Mouse (Mus musculus) midbrain, embryonic 15.5 days (tissue): Measurements from ENCODE around the gene Bloc1s5. TPM values are rescaled to one million over a fixed set of nuclear protein-coding genes. Genes with fewer than 3 reads are reported as not detected.
"Not testable (repeated sequence)": the region's sequence is repeated elsewhere in the genome, so short reads cannot be mapped to it uniquely, and the experiment has no call there.

Experiments used
- ATAC-seq: fragments of 200-750 bp; cut with Nextera tagmentation; replicated peaks from 2 replicates; pipeline ENCODE4 v1.8.0; 2017; ENCODE audit warnings: moderate TSS enrichment
- H3K27ac ChIP-seq: fragments of 300-500 bp; sonication (generic); 2 replicates; pipeline ENCODE4 v1.5.1; 2015; ENCODE audit warnings: mild to moderate bottlenecking, inconsistent platforms
- H3K27me3 ChIP-seq: fragments of 300-500 bp; sonication (generic); replicated peaks from 2 replicates; pipeline ENCODE4 v1.6.1; 2015; ENCODE audit warnings: inconsistent platforms
- H3K36me3 ChIP-seq: fragments of 300-500 bp; sonication (generic); replicated peaks from 2 replicates; pipeline ENCODE4 v1.6.1; 2015; ENCODE audit warnings: inconsistent platforms
- H3K4me1 ChIP-seq: fragments of 300-500 bp; sonication (generic); 2 replicates; pipeline ENCODE4 v1.6.1; 2015; ENCODE audit warnings: inconsistent platforms
- H3K4me2 ChIP-seq: fragments of 300-500 bp; sonication (generic); 2 replicates; pipeline ENCODE4 v1.6.1; 2015; ENCODE audit warnings: inconsistent platforms, mild to moderate bottlenecking, moderate library complexity
- H3K4me3 ChIP-seq: fragments of 300-500 bp; sonication (generic); 2 replicates; pipeline ENCODE4 v1.5.1; 2015; ENCODE audit warnings: mild to moderate bottlenecking, inconsistent platforms
- H3K9ac ChIP-seq: fragments of 300-500 bp; sonication (generic); 2 replicates; pipeline ENCODE4 v1.6.1; 2015; ENCODE audit warnings: mild to moderate bottlenecking, inconsistent platforms
- H3K9me3 ChIP-seq: fragments of 300-500 bp; sonication (generic); 2 replicates; pipeline ENCODE4 v1.6.1; 2016; ENCODE audit warnings: inconsistent platforms
- WGBS: fragments of 180-500 bp; shearing (Covaris S2); methylation state at CpG from one replicate; pipeline ENCODE4 v1.1.7; 2015; ENCODE audit warnings: mixed read lengths; 5-methylcytosine and 5-hydroxymethylcytosine counted together
- polyA plus RNA-seq: library from polyadenylated mRNA; unstranded; fragments of >200 nt; fragmentation: Nextera tagmentation; extraction: Ambion mirVana; gene quantifications from 2 replicates; pipeline ENCODE4 v1.2.1, GENCODE M21; 2015

Bloc1s5 gene
- polyA plus RNA-seq, result 21.0 and 24.4 TPM in 2 replicates

- H3K4me3 ChIP-seq, result peak within 1 kb of the TSS; percentile 96
- H3K36me3 ChIP-seq, result no peaks in the 10 kb centered on the region
- no peaks in the 10 kb centered on the region for H3K9me3 ChIP-seq
- no peaks in the 10 kb centered on the region for H3K27me3 ChIP-seq
- H3K4me2 ChIP-seq, result peak within 1 kb of the TSS; percentile 77
- peak within 1 kb of the TSS; percentile 83 for H3K27ac ChIP-seq
- ATAC-seq, result peak; percentile 98
- peak within 1 kb of the TSS; percentile 93 for H3K9ac ChIP-seq
- H3K4me1 ChIP-seq, result peaks cover 10% of the 10 kb centered on the region
- WGBS, result under 1% methylated on average over 44 of the region's 44 CpGs
Observed at GRCm38 (mm10) chr13:38634800-38635269, at the start of gene Bloc1s5. Bloc1s5 (minus strand) TSS chr13:38635109.

GRCm38 (mm10) chr13:38672336-38672735 is 37.4 kb upstream of the Bloc1s5 start:
- H3K36me3 ChIP-seq, result no peaks in the 10 kb centered on the region
- ATAC-seq, result no peak
- H3K4me2 ChIP-seq, result no peak overlapping the region
- H3K4me1 ChIP-seq, result no peaks in the 10 kb centered on the region
- no peak overlapping the region for H3K9ac ChIP-seq
- H3K4me3 ChIP-seq, result no peak overlapping the region
- H3K9me3 ChIP-seq, result no peaks in the 10 kb centered on the region
- WGBS, result 78% methylated on average over 9 of the region's 9 CpGs
- H3K27me3 ChIP-seq, result no peaks in the 10 kb centered on the region
- no peak overlapping the region for H3K27ac ChIP-seq

DNA sequence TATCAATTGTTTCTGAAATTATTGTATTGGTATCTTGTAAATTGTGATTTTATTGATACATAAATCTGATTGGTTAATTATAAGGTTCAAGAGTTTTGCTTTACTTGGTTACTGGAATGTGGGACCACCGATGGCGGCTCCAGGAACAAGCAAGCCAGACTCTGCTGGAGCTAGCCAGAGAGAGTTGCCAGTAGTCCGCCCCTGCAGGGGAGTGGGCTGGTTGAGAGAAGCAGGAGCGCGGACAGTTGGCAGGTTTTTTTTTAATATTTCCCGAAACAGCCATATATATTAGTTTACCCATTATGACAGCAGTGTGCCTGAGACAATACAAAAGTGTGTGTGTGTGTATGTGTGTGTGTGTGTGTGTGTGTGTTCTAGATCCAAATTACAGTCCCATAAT is 36.5 kb upstream of the Bloc1s5 start:
- H3K4me1 ChIP-seq, H3K9me3 ChIP-seq, H3K27ac ChIP-seq, H3K4me2 ChIP-seq, ATAC-seq, H3K27me3 ChIP-seq, H3K36me3 ChIP-seq, H3K9ac ChIP-seq, H3K4me3 ChIP-seq: not testable (repeated sequence)
- WGBS, result 94% methylated on average over 6 of the region's 6 CpGs

- H3K9me3 ChIP-seq, result no peaks in the 10 kb centered on the region
- H3K36me3 ChIP-seq, result no peaks in the 10 kb centered on the region
- H3K4me2 ChIP-seq, result no peak overlapping the region
- no peak for ATAC-seq
- H3K27me3 ChIP-seq, result no peaks in the 10 kb centered on the region
- no peak overlapping the region for H3K4me3 ChIP-seq
- no peak overlapping the region for H3K27ac ChIP-seq
- H3K4me1 ChIP-seq, result no peaks in the 10 kb centered on the region
- H3K9ac ChIP-seq, result no peak overlapping the region
Observed at GRCm38 (mm10) chr13:38670051-38670450, 35.1 kb upstream of the Bloc1s5 start.

DNA sequence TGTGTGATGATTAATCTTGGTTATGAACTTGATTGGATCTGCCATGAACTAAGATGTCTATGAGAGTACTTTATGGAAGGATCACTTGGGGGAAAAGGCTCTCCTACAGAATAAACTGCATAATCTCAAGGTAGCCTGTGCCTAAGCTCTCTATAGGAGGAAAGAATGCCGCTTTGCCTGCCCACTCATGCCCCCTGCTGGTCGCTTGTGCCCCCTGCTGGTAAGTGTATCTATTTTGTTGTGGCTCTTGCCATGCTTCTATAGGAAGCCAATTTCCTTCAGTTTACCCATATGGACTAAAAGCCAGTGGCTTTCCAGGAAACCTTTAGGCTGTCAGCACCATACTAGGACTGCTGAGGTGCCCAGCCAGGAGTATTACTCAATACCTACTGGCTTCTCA is 33.6 kb upstream of the Bloc1s5 start:
- Histone ChIP-seq H3K4me2 (no peak overlapping the region), H3K27ac (no peak overlapping the region), H3K9me3 (no peaks in the 10 kb centered on the region), H3K4me1 (no peaks in the 10 kb centered on the region), H3K27me3 (no peaks in the 10 kb centered on the region), H3K4me3 (no peak overlapping the region), H3K9ac (no peak overlapping the region), H3K36me3 (no peaks in the 10 kb centered on the region)
- 15% methylated on average over 2 of the region's 2 CpGs for WGBS
- no peak for ATAC-seq

DNA sequence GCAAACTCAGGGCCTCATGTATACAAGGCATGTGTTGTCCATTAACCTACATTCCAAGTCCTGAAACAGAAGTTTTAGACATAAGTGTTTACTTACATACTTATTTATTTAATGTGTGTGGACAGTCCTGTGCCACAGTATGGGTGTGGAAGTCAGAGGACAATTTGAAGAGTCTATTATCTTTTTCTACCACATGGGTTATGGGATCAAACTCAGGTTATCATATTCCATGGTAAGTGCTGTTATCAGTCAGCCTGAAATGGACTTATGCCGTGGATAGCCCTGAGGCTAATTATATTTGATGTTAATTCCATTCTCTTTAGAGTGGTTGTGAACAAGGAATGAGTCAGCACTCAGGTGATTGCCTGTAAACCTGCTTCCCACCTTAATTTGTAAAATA is 29.8 kb upstream of the Bloc1s5 start:
- H3K9ac ChIP-seq, result no peak overlapping the region
- H3K36me3 ChIP-seq, result no peaks in the 10 kb centered on the region
- H3K4me1 ChIP-seq, result no peaks in the 10 kb centered on the region
- 73% methylated on average over 1 of the region's 1 CpGs for WGBS
- H3K4me3 ChIP-seq, result no peak overlapping the region
- no peaks in the 10 kb centered on the region for H3K27me3 ChIP-seq
- H3K27ac ChIP-seq, result no peak overlapping the region
- no peaks in the 10 kb centered on the region for H3K9me3 ChIP-seq
- H3K4me2 ChIP-seq, result no peak overlapping the region
- ATAC-seq, result no peak

DNA sequence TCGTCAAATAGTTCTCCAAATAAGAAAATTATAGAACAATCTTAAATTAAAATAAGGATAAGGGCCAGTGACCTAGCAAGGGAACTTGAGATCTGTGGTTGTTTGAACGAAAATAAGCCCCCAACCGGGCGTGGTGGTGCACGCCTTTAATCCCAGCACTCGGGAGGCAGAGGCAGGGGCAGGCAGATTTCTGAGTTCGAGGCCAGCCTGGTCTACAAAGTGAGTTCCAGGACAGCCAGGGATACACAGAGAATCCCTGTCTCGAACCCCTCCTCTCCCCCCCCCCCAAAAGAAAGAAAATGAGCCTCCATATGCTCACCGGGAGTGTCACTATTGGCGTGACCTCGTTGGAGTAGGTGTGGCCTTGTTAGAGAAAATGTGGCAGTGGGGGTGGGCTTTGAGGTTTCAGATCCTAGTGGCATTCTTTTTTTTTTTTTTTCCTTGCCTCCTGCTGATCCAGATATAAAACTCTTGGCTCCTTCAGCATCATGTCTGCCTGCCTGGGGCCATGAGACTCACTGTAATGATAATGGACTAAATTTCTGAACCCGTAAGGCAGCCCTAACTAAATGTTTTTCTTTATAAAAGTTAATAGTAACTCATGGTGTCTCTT is 24.7 kb upstream of the Bloc1s5 start:
- H3K36me3 ChIP-seq, result peaks cover 2% of the 10 kb centered on the region; the same call in 1 of the 2 replicates
- H3K4me2 ChIP-seq, result no peak overlapping the region
- 91% methylated on average over 12 of the region's 12 CpGs for WGBS

DNA sequence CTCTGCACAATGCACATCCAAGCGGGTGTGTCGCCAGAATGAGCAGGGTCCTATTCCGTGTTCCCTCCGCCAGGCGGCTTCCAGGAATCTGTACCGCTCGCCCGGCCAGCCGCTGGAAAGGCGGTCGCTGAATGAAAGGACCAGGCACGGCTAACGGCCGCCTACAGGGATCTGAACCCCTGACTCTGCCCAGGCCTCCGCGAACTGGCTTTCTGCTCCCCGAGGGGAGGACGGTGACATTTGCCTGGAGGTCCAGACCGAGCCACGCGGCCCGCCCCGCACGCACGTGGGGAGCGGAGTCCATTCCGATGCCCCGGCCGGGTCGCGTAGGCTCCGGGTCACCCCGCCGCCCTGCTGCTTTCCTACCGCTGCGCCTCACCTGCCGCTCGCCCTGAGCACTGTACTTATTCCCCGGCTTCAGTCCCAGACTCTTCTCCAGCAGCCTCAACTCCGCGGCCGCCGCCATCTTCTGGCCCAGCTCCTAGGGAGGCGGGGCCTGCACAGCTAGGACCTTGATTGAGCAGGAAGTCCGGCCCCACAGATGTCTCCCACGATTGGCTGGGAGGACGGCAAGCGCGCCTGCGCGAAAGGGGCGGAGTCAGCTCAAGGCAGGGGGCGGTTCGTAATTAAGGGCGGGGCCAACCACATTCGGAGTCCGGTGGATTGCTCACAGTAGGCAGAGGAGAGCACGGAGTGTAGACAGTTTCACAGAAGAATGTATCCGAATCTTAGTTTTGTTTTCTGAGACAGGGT is 23.8 kb upstream of the Bloc1s5 start, which contains the start of gene Eef1e1:
Eef1e1 (minus strand) TSS at position 531 of the 753 bp plus-strand sequence.
- Histone ChIP-seq H3K4me1 (peaks cover 11% of the 10 kb centered on the region), H3K9me3 (no peaks in the 10 kb centered on the region), H3K9ac (peak within 1 kb of the TSS; percentile 66), H3K27me3 (no peaks in the 10 kb centered on the region), H3K27ac (peak within 1 kb of the TSS; percentile 80), H3K4me3 (peak within 1 kb of the TSS; percentile 77), H3K4me2 (peak within 1 kb of the TSS; percentile 70), H3K36me3 (peaks cover 11% of the 10 kb centered on the region)
- peak; percentile 99 for ATAC-seq
- WGBS, result under 1% methylated on average over 59 of the region's 59 CpGs

More for the DNA sequence above, 24.7 kb upstream of the Bloc1s5 start:
- Histone ChIP-seq H3K27me3 (no peaks in the 10 kb centered on the region), H3K9ac (no peak overlapping the region), H3K4me3 (no peak overlapping the region; the same call in 1 of the 2 replicates), H3K9me3 (no peaks in the 10 kb centered on the region), H3K27ac (no peak overlapping the region), H3K4me1 (peaks cover 11% of the 10 kb centered on the region)
- ATAC-seq, result no peak

DNA sequence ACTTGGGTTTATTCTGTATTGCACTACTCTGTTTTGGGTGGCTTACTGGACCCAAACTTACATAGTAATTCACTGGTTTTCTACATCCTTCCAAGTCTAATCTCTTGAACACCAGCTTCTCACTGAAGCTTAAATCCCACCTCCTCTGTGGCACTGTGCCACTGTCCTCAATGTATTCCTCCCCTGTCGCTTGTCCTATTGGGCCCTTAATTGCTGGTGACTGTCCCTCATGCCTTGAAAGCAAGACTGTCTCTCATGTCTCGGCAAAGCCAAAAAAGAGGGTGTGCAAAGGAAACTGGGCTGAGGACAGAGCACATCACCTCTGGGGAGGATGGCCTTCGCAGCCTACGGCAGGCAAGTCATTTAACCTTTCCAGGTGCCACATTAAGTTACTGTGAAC is 23.0 kb upstream of the Bloc1s5 start:
- peaks cover 11% of the 10 kb centered on the region for H3K4me1 ChIP-seq
- peak overlapping the region; percentile 80; the same call in 1 of the 2 replicates for H3K27ac ChIP-seq
- no peaks in the 10 kb centered on the region for H3K27me3 ChIP-seq
- ATAC-seq, result no peak
- peak overlapping the region; percentile 70 for H3K4me2 ChIP-seq
- H3K9ac ChIP-seq, result peak overlapping the region; percentile 66
- WGBS, result 25% methylated on average over 4 of the region's 4 CpGs
- H3K9me3 ChIP-seq, result no peaks in the 10 kb centered on the region
- peak overlapping the region; percentile 77 for H3K4me3 ChIP-seq
- peaks cover 13% of the 10 kb centered on the region for H3K36me3 ChIP-seq

DNA sequence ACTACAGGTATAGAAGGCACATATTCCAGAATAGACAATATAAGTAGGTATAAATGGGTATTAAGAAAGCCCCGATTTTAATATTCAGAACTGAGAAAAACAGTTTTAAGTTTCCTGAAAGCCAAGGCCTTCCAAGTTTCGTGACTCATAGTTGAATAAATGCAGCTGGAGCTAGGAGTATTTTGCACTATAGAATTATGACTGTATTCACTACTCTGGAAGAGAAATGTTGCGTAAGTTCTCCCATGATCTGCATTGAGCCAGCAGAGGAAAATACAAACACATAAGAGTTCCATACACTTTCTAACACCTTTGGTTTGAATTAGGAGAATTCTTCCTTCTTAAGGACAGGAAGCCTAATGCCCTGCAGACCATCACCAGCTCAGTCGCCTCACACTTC is 15.4 kb upstream of the Bloc1s5 start:
- Histone ChIP-seq H3K27me3 (no peaks in the 10 kb centered on the region), H3K4me3 (no peak overlapping the region), H3K36me3 (peaks cover 59% of the 10 kb centered on the region), H3K27ac (no peak overlapping the region), H3K4me2 (no peak overlapping the region), H3K9ac (no peak overlapping the region), H3K9me3 (no peaks in the 10 kb centered on the region), H3K4me1 (no peaks in the 10 kb centered on the region)
- ATAC-seq, result no peak
- WGBS, result 95% methylated on average over 4 of the region's 4 CpGs

- H3K4me3 ChIP-seq, result no peak overlapping the region
- H3K27me3 ChIP-seq, result no peaks in the 10 kb centered on the region
- H3K27ac ChIP-seq, result no peak overlapping the region
- no peak overlapping the region for H3K9ac ChIP-seq
- peaks cover 63% of the 10 kb centered on the region for H3K36me3 ChIP-seq
- no peak overlapping the region for H3K4me2 ChIP-seq
- no peaks in the 10 kb centered on the region for H3K4me1 ChIP-seq
- no peak for ATAC-seq
- 91% methylated on average over 4 of the region's 4 CpGs for WGBS
- no peaks in the 10 kb centered on the region for H3K9me3 ChIP-seq
Observed at GRCm38 (mm10) chr13:38649069-38649468, 14.2 kb upstream of the Bloc1s5 start.

DNA sequence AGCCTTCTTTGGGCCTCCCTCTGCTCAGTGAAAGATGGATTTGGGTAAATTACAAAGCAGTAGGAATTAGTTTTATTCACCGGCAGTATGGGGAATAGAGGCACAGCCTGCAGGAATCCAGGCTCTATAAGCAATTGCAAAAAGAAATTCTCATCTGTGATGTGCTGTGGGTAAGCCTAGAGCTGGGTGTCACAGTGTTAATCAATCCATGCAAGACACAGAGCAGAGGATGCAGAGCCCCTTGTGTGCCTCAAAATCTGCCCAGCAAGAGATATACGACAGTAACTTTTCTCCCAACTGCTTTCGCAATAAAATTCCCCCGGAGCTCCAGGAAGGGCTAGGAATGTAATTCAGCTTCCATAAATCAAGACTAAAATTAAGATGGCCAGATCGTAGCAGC is 6.5 kb upstream of the Bloc1s5 start:
- WGBS, result 94% methylated on average over 5 of the region's 5 CpGs
- Histone ChIP-seq H3K36me3 (peaks cover 23% of the 10 kb centered on the region), H3K27me3 (no peaks in the 10 kb centered on the region), H3K9me3 (no peaks in the 10 kb centered on the region), H3K4me1 (no peaks in the 10 kb centered on the region), H3K4me3 (no peak overlapping the region), H3K9ac (no peak overlapping the region), H3K4me2 (no peak overlapping the region), H3K27ac (no peak overlapping the region)
- ATAC-seq, result no peak
